In genomic region chr7:30681897-30682296, GRCm38 (mm10) we compare ENCODE assay signal across 31 mouse cellular contexts. TPM values are rescaled to one million over a fixed set of nuclear protein-coding genes. Genes with fewer than 3 reads are reported as not detected.
DNase-seq lines count a peak whose midpoint lies in the region; ATAC-seq lines count a peak whose summit lies in the region.
"Had no signal": no experiment of that assay in that cellular context is flagged by ENCODE, and none has a peak within 500 bp of the region (broad histone marks: within the 10 kb centered on the region; RNA-seq: fewer than 3 reads in every experiment).

No protein-coding gene starts in this region.

- ATAC-seq in heart, embryonic 11.5 days (replicated peaks; ENCODE audit: insufficient number of reproducible peaks, low FRiP score, low TSS enrichment) = no peak
- ATAC-seq in megakaryocyte progenitor cell, adult 5-6 weeks (replicated peaks; ENCODE audit: poor library complexity) = no peak
- ATAC-seq: activated CD4-positive, CD25-positive, alpha-beta regulatory T cell, adult 4 months; forebrain, embryonic 14.5 days; hindbrain, embryonic 16.5 days; intestine, embryonic 15.5 days; liver, embryonic 12.5 days had no signal

- H3K27me3 ChIP-seq in heart, embryonic 11.5 days (ENCODE audit: control insufficient read depth, insufficient read depth, low read length) = no peaks in the 10 kb centered on the region
- H3K27me3 ChIP-seq: intestine, embryonic 15.5 days; liver, embryonic 12.5 days had no signal

- 36% methylated on average over 5 of the region's 5 CpGs for WGBS in heart, embryonic 11.5 days (ENCODE audit: insufficient replicate concordance)

- intact Hi-C loops in heart, postnatal 36 days (cut with DNase I) = no loop called here

- H3K9me3 ChIP-seq in heart, embryonic 11.5 days (replicated peaks; ENCODE audit: control insufficient read depth, low read length) = 0 out of 2 replicates have a peak, but pooled peaks cover 4% of the 10 kb centered on the region
- H3K9me3 ChIP-seq: embryonic facial prominence, embryonic 13.5 days; intestine, embryonic 15.5 days; liver, embryonic 12.5 days; neural tube, embryonic 15.5 days had no signal

- H3K4me3 ChIP-seq in heart, embryonic 11.5 days (ENCODE audit: low read depth, low read length) = no peak overlapping the region
- H3K4me3 ChIP-seq: embryonic facial prominence, embryonic 13.5 days; hindbrain, embryonic 10.5 days; intestine, embryonic 15.5 days; limb, embryonic 13.5 days; liver, embryonic 12.5 days; midbrain, embryonic 12.5 days; neural tube, embryonic 15.5 days had no signal

- no peaks in the 10 kb centered on the region for H3K4me1 ChIP-seq in heart, embryonic 11.5 days (ENCODE audit: control insufficient read depth, insufficient read depth, low read length)
- H3K4me1 ChIP-seq: embryonic facial prominence, embryonic 13.5 days; hindbrain, embryonic 10.5 days; intestine, embryonic 15.5 days; limb, embryonic 13.5 days; liver, embryonic 12.5 days; midbrain, embryonic 12.5 days; neural tube, embryonic 15.5 days had no signal

- peak; percentile 60 to 78 for DNase-seq in adrenal gland, adult (ENCODE audit: inconsistent age in 2 of 2, low spot score in 1 of 2)
- DNase-seq in adrenal gland, postnatal 4 days (ENCODE audit: low spot score in 2 of 2) = no peak
- DNase-seq in heart, adult 18-20 months = peak; percentile 55 to 57
- DNase-seq in adrenal gland, postnatal 25 days = peak; percentile 16
- DNase-seq in heart, postnatal 36 days = peak; percentile 26 to 49
- DNase-seq in thymus, postnatal 0 days (ENCODE audit: low spot score) = no peak
- DNase-seq: cerebellum, adult 2 months; cerebellum, postnatal 25 days; embryo, embryonic 11 days; kidney, postnatal 36 days; lung, adult 18-20 months; lung, postnatal 10 days; thymus, postnatal 14 days had no signal

- H3K4me2 ChIP-seq in heart, embryonic 11.5 days = no peak overlapping the region
- H3K4me2 ChIP-seq: embryonic facial prominence, embryonic 13.5 days; intestine, embryonic 15.5 days; limb, embryonic 13.5 days; liver, embryonic 12.5 days; midbrain, embryonic 12.5 days; neural tube, embryonic 15.5 days had no signal

- no peak overlapping the region for H3K27ac ChIP-seq in heart, embryonic 11.5 days (ENCODE audit: low read depth, low read length)
- H3K27ac ChIP-seq: embryonic facial prominence, embryonic 13.5 days; hindbrain, embryonic 10.5 days; intestine, embryonic 15.5 days; limb, embryonic 13.5 days; liver, embryonic 12.5 days; midbrain, embryonic 12.5 days; neural tube, embryonic 15.5 days; stomach, postnatal 0 days had no signal

- no peak overlapping the region for H3K9ac ChIP-seq in heart, embryonic 11.5 days (ENCODE audit: low read depth, low read length)
- H3K9ac ChIP-seq: embryonic facial prominence, embryonic 13.5 days; intestine, embryonic 15.5 days; limb, embryonic 13.5 days; liver, embryonic 12.5 days; midbrain, embryonic 12.5 days; neural tube, embryonic 15.5 days had no signal

- no peaks in the 10 kb centered on the region for H3K36me3 ChIP-seq in heart, embryonic 11.5 days (ENCODE audit: control insufficient read depth, insufficient read depth, low read length)
- H3K36me3 ChIP-seq: embryonic facial prominence, embryonic 13.5 days; hindbrain, embryonic 10.5 days; intestine, embryonic 15.5 days; limb, embryonic 13.5 days; liver, embryonic 12.5 days; midbrain, embryonic 12.5 days; neural tube, embryonic 15.5 days had no signal

RNA-seq across cellular contexts. Expression of gene Pmis2, which starts 10.5 kb away (rescaled TPM):
- total RNA-seq in adrenal gland, postnatal 4 days (2021) = not detected
- under 1 TPM; 0.40 to 0.67 TPM for total RNA-seq in heart, adult 18-20 months (2021)
- polyA plus RNA-seq in heart, embryonic 11.5 days (2014; fragmentation: Nextera tagmentation; extraction: Ambion mirVana) = not detected in 2 replicates
- total RNA-seq in adrenal gland, postnatal 25 days (2021) = not detected in 2 replicates
- under 1 TPM in 1 of 2 experiments, not detected in 1; 0.49 TPM for total RNA-seq in heart, postnatal 36 days (2021)
- polyA plus RNA-seq in thymus, postnatal 0 days (2015; fragmentation: Nextera tagmentation; extraction: Ambion mirVana) = not detected in 2 replicates
- total RNA-seq in megakaryocyte progenitor cell, adult 5-6 weeks (2015) = not detected in 2 replicates
- not detected in 2 replicates for total RNA-seq in megakaryocyte progenitor cell, adult 5-6 weeks (2017)
- total RNA-seq: granulocyte monocyte progenitor cell, adult 5-6 weeks; left cerebral cortex, adult 18-20 months; left cerebral cortex, postnatal 25 days had no signal
- polyA plus RNA-seq: activated CD4-positive, CD25-positive, alpha-beta regulatory T cell, adult 4 months; cerebellum, adult 2 months; embryonic facial prominence, embryonic 13.5 days; forebrain, embryonic 14.5 days; frontal cortex, adult 2 months; hindbrain, embryonic 10.5 days; hindbrain, embryonic 16.5 days; intestine, embryonic 15.5 days; kidney, embryonic 14.5 days; limb, embryonic 13.5 days; liver, embryonic 12.5 days; midbrain, embryonic 12.5 days; neural tube, embryonic 15.5 days; stomach, postnatal 0 days had no signal

RNA-seq across cellular contexts. Expression of gene 2200002J24Rik, which starts 16.8 kb away (rescaled TPM):
- total RNA-seq in adrenal gland, postnatal 4 days (2021) = 1 to 10 TPM; 3.8 to 5.2 TPM
- total RNA-seq in heart, adult 18-20 months (2021) = not detected
- 0.70 and 1.6 TPM in 2 replicates for polyA plus RNA-seq in heart, embryonic 11.5 days (2014; fragmentation: Nextera tagmentation; extraction: Ambion mirVana)
- total RNA-seq in adrenal gland, postnatal 25 days (2021) = 5.5 and 11.1 TPM in 2 replicates
- not detected for total RNA-seq in heart, postnatal 36 days (2021)
- 0.81 and 1.2 TPM in 2 replicates for polyA plus RNA-seq in thymus, postnatal 0 days (2015; fragmentation: Nextera tagmentation; extraction: Ambion mirVana)
- 0.69 TPM in 1 of 2 replicates, not detected in the other for total RNA-seq in megakaryocyte progenitor cell, adult 5-6 weeks (2015)
- not detected in 2 replicates for total RNA-seq in megakaryocyte progenitor cell, adult 5-6 weeks (2017)
- total RNA-seq: granulocyte monocyte progenitor cell, adult 5-6 weeks; left cerebral cortex, adult 18-20 months; left cerebral cortex, postnatal 25 days had no signal
- polyA plus RNA-seq: activated CD4-positive, CD25-positive, alpha-beta regulatory T cell, adult 4 months; cerebellum, adult 2 months; embryonic facial prominence, embryonic 13.5 days; forebrain, embryonic 14.5 days; frontal cortex, adult 2 months; hindbrain, embryonic 10.5 days; hindbrain, embryonic 16.5 days; kidney, embryonic 14.5 days; limb, embryonic 13.5 days; midbrain, embryonic 12.5 days; neural tube, embryonic 15.5 days had no signal

RNA-seq across cellular contexts. Expression of gene Haus5, which starts 17.1 kb away (rescaled TPM):
- 10 to 100 TPM; 20.8 to 22.9 TPM for total RNA-seq in adrenal gland, postnatal 4 days (2021)
- total RNA-seq in heart, adult 18-20 months (2021) = 1 to 10 TPM; 4.4 to 6.2 TPM
- polyA plus RNA-seq in heart, embryonic 11.5 days (2014; fragmentation: Nextera tagmentation; extraction: Ambion mirVana) = 35.0 and 37.6 TPM in 2 replicates
- 12.6 and 13.5 TPM in 2 replicates for total RNA-seq in adrenal gland, postnatal 25 days (2021)
- total RNA-seq in heart, postnatal 36 days (2021) = 1 to 10 TPM; 6.0 to 6.4 TPM
- polyA plus RNA-seq in thymus, postnatal 0 days (2015; fragmentation: Nextera tagmentation; extraction: Ambion mirVana) = 50.2 and 51.0 TPM in 2 replicates
- total RNA-seq in megakaryocyte progenitor cell, adult 5-6 weeks (2015) = 31.0 and 31.3 TPM in 2 replicates
- total RNA-seq in megakaryocyte progenitor cell, adult 5-6 weeks (2017) = 21.5 and 28.7 TPM in 2 replicates

RNA-seq across cellular contexts. Expression of gene Atp4a, which starts 30.1 kb away (rescaled TPM):
- 1 to 10 TPM; 2.8 to 3.6 TPM for total RNA-seq in adrenal gland, postnatal 4 days (2021)
- under 1 TPM in 1 of 2 experiments, not detected in 1; 0.51 TPM for total RNA-seq in heart, adult 18-20 months (2021)
- 0.17 and 1.4 TPM in 2 replicates for polyA plus RNA-seq in heart, embryonic 11.5 days (2014; fragmentation: Nextera tagmentation; extraction: Ambion mirVana)
- 3.6 and 3.8 TPM in 2 replicates for total RNA-seq in adrenal gland, postnatal 25 days (2021)
- under 1 TPM in 1 of 2 experiments, not detected in 1; 0.14 TPM for total RNA-seq in heart, postnatal 36 days (2021)
- 1.4 and 1.5 TPM in 2 replicates for polyA plus RNA-seq in thymus, postnatal 0 days (2015; fragmentation: Nextera tagmentation; extraction: Ambion mirVana)
- total RNA-seq in megakaryocyte progenitor cell, adult 5-6 weeks (2015) = 1.2 and 1.3 TPM in 2 replicates
- 0.37 and 0.51 TPM in 2 replicates for total RNA-seq in megakaryocyte progenitor cell, adult 5-6 weeks (2017)
- polyA plus RNA-seq: activated CD4-positive, CD25-positive, alpha-beta regulatory T cell, adult 4 months had no signal

RNA-seq across cellular contexts. Expression of gene Rbm42, which starts 31.8 kb away (rescaled TPM):
- total RNA-seq in adrenal gland, postnatal 4 days (2021) = 10 to 100 TPM; 89.2 to 89.5 TPM
- total RNA-seq in heart, adult 18-20 months (2021) = 10 to 100 TPM; 46.0 to 49.1 TPM
- polyA plus RNA-seq in heart, embryonic 11.5 days (2014; fragmentation: Nextera tagmentation; extraction: Ambion mirVana) = 76.7 and 82.8 TPM in 2 replicates
- 78.4 and 87.5 TPM in 2 replicates for total RNA-seq in adrenal gland, postnatal 25 days (2021)
- 10 to 100 TPM; 51.9 to 54.5 TPM for total RNA-seq in heart, postnatal 36 days (2021)
- 151 and 153 TPM in 2 replicates for polyA plus RNA-seq in thymus, postnatal 0 days (2015; fragmentation: Nextera tagmentation; extraction: Ambion mirVana)
- total RNA-seq in megakaryocyte progenitor cell, adult 5-6 weeks (2015) = 43.9 and 52.2 TPM in 2 replicates
- total RNA-seq in megakaryocyte progenitor cell, adult 5-6 weeks (2017) = 36.7 and 39.9 TPM in 2 replicates

Comparison
In these comparisons a context has a peak if more than half of its experiments do, and no peak if none do; other contexts are left out.
1. DNase-seq: peak in adrenal gland, adult (2 of 2), heart, adult 18-20 months (2 of 2), adrenal gland, postnatal 25 days (single experiment) and heart, postnatal 36 days (2 of 2); none in adrenal gland, postnatal 4 days (0 of 2) and thymus, postnatal 0 days (single experiment).